Comparison of ENCODE assay signal across 18 mouse cellular contexts in the genomic region with DNA sequence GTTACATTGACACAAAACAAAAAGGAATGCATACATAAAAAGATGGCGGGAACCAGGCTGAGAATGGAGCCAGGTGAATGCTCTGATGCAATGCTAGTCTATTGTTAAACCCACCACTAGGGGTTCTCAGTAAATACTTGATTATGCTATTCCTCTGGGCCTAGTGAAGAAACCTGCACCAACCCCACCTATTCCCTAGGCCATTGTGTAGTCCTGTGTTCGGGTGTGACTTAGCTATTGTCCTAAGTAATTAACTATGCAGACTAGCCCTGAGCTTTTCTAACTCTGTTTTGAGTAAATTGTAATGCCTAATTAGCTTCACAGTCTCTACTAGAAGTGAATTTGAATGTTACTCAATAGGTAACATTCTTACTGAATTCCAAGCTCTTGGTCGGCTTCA.
DNase-seq lines count a peak whose midpoint lies in the region; TF ChIP-seq lines count a peak whose summit lies in the region.
"Had no signal": no experiment of that assay in that cellular context is flagged by ENCODE, and none has a peak within 500 bp of the region (broad histone marks: within the 10 kb centered on the region; RNA-seq: fewer than 3 reads in every experiment).

No protein-coding gene starts in this region.

- TF ChIP-seq CTCF in layer of hippocampus, adult 2 months (conservative IDR thresholded peaks at IDR 0.05): peak; percentile 45

- no peak overlapping the region for H3K9ac ChIP-seq in ES-E14 (ENCODE audit: insufficient read depth, low read depth, low read length, poor library complexity, severe bottlenecking)
- H3K9ac ChIP-seq: forebrain, embryonic 13.5 days; hindbrain, embryonic 12.5 days; hindbrain, embryonic 15.5 days had no signal

- H3K4me3 ChIP-seq in layer of hippocampus, adult 2 months: no peak overlapping the region
- no peak overlapping the region for H3K4me3 ChIP-seq in ES-E14 (ENCODE audit: insufficient read depth in 1 of 2, low read depth in 1 of 2, low read length in 2 of 2, poor library complexity in 1 of 2, severe bottlenecking in 1 of 2)
- H3K4me3 ChIP-seq: forebrain, embryonic 10.5 days; forebrain, embryonic 13.5 days; hindbrain, embryonic 12.5 days; hindbrain, embryonic 15.5 days had no signal

- in situ Hi-C loops in ES-E14 (cut with MboI; ENCODE audit: low sequenced_read_pairs in 2 of 2, unreplicated experiment in 2 of 2): no loop called here

- no peak for DNase-seq in layer of hippocampus, adult 2 months (ENCODE audit: low spot score in 2 of 2)
- DNase-seq in layer of hippocampus, postnatal 25 days (ENCODE audit: extremely low spot score in 1 of 2, low spot score in 1 of 2): no peak
- DNase-seq in ES-E14 (ENCODE audit: low read depth, low spot score) (peak; percentile 58), ZHBTc4 (ENCODE audit: low read depth, low spot score) (peak; percentile 92)
- no peak for DNase-seq in gastrocnemius, postnatal 10 days
- DNase-seq in T-cell, adult 2 months (ENCODE audit: low spot score): no peak
- DNase-seq: adrenal gland, adult 8-10 months; adrenal gland, postnatal 25 days; B cell, adult 2 months; cerebellum, adult 18-20 months; cerebellum, adult 9-10 months; cerebellum, postnatal 14 days; gastrocnemius, postnatal 14 days; kidney, adult 2 months had no signal

- H3K27ac ChIP-seq in layer of hippocampus, adult 2 months: no peak overlapping the region
- peak overlapping the region; percentile 84; the same call in 1 of the 2 replicates for H3K27ac ChIP-seq in ES-E14 (ENCODE audit: insufficient read depth, low read depth, low read length, poor library complexity, severe bottlenecking)
- H3K27ac ChIP-seq: forebrain, embryonic 10.5 days; forebrain, embryonic 13.5 days; hindbrain, embryonic 12.5 days; hindbrain, embryonic 15.5 days had no signal

- H3K4me1 ChIP-seq in ES-E14 (ENCODE audit: control insufficient read depth in 2 of 2, insufficient read depth in 2 of 2, low read length in 2 of 2, poor library complexity in 1 of 2): peaks cover 4 to 5% of the 10 kb centered on the region in 2 experiments; a peak in 3 of 4 replicates
- H3K4me1 ChIP-seq: hindbrain, embryonic 12.5 days; hindbrain, embryonic 15.5 days had no signal

- no peaks in the 10 kb centered on the region for H3K9me3 ChIP-seq in ES-E14 (ENCODE audit: control insufficient read depth, insufficient read depth, low read depth, low read length)
- H3K9me3 ChIP-seq: forebrain, embryonic 10.5 days; forebrain, embryonic 13.5 days; hindbrain, embryonic 12.5 days; hindbrain, embryonic 15.5 days had no signal

- H3K36me3 ChIP-seq in ES-E14 (ENCODE audit: control insufficient read depth, insufficient read depth, low read length, poor library complexity, severe bottlenecking): no peaks in the 10 kb centered on the region
- H3K36me3 ChIP-seq: forebrain, embryonic 10.5 days; hindbrain, embryonic 12.5 days; hindbrain, embryonic 15.5 days had no signal

TF ChIP-seq in ES-E14, 5 proteins besides CTCF, POLR2A, EP300 and RAD21:
- TF ChIP-seq ZC3H11A (IDR thresholded peaks at IDR 0.05; ENCODE audit: borderline replicate concordance, low read depth, low read length) (no peak), CHD2 (IDR thresholded peaks at IDR 0.05; ENCODE audit: low read depth, low read length) (0 out of 2 replicates have a peak, but pooled peaks have one; percentile 34)

Comparison
In these comparisons a context has a peak if more than half of its experiments do, and no peak if none do; other contexts are left out.
1. DNase-seq: peak in ES-E14 (single experiment) and ZHBTc4 (single experiment); none in layer of hippocampus, adult 2 months (0 of 2), layer of hippocampus, postnatal 25 days (0 of 2), gastrocnemius, postnatal 10 days (single experiment) and T-cell, adult 2 months (single experiment).